Mouse (Mus musculus) regulatory T cell (primary cell): ENCODE results near the gene Rmdn2.

Source experiments
- in situ Hi-C: fragments of 300-600 bp; cut with MboI, MseI; formaldehyde crosslinking; loops from one replicate; pipeline ENCODE4 v1.15.1; 2025; ENCODE audit warnings: high pct_unique_total_duplicates

The Rmdn2 gene

DNA sequence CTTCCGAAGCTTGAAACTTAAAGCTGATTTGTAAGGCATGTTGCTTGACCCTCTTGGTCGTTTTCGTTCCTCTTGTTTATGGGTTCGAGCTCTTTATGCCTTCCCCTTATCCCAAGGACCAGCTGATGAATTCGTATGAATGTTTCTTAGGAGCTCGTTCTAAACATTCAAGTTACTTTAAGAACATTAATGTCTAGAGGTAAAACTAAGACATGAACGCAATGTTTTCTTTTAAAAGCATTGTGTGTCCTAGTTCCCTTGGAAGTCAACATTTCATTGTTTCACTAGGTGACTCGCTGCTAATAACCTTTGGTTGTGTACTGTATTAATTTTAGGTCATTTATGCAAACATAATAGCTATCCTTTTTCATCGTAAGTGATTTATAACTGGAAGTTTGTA, 4.2 kb downstream of the Rmdn2 start:
- in situ Hi-C loops = no loop called here

DNA sequence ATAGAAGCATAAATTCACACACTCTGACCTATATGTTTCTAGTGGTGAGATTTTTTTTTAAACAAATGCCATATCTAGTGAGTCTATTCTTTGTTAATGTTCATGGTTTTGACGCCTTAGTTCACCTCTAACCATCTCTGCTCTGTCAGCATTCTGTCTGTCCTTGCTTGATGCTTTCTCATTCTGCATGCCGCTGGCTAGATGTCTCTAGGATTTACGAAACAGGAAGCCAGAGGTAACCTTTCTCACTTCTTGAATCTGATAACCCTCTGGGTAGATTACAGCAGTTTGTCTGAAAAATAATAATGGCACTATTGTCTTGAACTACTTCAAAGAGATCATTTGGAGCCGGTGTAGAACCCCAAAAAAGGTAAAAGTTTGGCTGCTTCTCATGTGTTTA, 5.0 kb downstream of the Rmdn2 start:
- in situ Hi-C loops = no loop called here

DNA sequence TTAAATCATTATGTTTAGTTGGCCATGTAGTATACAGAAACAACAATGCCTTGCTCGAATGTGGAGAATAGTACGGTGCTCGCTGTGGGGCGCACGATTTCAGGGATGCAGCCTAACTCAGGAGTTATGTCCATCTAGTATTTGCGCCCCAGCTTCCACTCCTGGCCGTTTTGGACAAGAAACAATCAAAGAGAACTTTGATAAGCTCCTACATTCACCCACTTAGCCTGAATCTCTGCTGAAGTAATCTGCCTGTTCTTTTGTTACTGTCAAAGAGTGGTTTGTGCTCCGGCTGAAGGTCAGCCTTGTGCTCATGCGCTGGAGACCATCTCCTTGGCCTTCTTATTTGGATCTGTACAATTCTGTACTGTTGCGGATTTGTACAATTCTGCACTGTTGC, 6.8 kb downstream of the Rmdn2 start:
- in situ Hi-C loops = no loop called here

DNA sequence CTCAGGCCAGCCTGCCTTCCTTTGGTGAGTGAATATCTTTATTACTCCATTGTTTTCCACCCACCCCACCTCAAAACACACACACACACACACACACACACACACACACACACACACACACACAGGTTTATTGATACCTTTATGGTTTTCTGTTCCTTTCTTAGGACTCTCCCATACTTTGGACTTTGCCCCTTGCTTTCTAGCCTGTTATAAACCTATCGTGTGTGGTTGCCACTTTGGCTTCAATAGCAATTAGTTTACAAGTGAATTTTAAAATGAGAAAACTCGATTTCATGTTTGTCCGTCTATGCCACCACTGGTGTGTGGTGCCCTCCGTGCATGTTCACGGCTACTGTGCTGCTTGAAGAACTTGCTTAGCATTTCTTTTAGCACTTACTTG, 7.3 kb downstream of the Rmdn2 start:
- in situ Hi-C loops = no loop called here

DNA sequence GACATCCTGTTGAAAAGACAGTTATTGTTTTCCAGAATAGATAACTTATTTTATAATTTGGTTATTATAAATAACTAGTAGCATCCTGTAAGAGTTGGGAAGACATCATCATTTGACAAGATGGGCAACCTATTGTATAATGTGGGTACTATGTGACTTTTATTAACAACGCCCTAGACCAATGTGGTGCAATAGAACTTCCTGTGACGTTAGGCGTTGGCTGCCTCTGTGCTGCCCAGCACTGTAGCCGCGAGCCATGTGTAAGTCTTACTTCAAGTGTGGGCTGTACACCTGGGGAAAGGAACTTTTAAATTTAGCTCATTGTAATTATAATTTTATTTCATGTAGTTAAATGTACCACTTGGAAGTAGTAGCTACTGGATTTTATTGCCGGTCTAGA, 10.4 kb downstream of the Rmdn2 start:
- in situ Hi-C loops = no loop called here

DNA sequence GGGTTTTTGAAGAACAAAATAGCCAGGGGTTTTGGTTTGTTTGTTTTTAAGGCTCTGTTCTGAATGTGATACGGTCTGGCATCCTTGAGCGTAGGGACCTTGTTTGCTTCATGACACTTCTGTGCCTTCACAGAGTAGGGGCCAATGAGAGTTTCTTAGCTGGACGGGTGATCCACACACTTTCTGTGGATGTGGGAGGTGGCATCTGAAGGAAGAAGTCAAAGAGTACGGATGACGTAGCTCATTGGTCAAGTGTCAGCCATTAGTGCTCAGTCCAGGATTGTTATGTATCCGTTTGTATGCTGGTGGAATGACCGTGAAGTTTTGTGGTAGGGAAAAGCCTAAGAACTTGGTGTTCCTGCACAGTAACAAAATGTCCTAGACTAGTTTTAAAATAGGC, 10.9 kb downstream of the Rmdn2 start:
- in situ Hi-C loops = no loop called here

DNA sequence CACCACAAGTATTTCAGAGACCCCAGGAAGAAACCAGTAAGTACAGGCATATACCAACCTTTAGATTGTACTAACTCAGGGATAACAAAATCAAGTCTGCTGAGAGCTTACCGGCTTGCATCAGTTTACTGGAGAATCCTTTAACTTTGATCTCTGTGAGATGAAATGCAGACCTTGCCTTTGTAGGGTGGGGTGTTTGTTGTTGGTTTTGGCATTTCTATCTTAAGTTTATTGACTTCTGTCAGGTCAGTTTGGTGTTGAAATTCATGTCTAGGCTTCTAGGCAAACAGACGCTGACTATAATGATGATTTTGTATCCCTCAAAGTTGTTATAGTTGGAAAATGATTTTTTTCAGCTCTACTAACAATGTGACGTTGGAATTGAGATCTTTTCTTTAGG, 12.2 kb downstream of the Rmdn2 start:
- in situ Hi-C loops = no loop called here

DNA sequence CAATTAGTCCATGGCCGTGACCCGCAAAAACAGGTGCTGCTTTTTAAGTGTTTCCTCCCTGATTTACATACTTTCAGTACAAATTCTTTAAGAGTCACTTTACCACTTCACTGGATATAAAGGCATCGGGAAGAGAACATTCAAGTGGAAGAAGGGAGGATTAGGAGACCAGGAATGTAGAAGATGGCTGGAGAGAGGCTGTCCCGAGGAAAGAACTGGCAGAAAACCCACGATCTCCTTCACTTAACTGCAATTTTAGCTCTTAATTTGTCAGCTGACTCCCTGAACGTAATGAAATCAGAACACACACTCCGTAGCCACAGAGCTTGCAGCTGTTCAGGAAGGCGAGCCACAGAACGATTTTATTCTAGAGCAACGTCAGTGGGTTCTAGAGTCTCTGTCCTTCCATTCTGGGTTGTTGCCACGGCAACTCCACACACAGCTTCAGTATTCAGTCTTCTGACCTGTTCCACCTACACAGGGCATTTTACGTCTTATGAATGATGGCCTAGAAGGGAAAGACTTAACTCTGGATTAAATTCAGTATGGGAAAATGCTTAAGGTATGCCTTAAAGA, 14.7 kb downstream of the Rmdn2 start:
- in situ Hi-C loops = no loop called here

DNA sequence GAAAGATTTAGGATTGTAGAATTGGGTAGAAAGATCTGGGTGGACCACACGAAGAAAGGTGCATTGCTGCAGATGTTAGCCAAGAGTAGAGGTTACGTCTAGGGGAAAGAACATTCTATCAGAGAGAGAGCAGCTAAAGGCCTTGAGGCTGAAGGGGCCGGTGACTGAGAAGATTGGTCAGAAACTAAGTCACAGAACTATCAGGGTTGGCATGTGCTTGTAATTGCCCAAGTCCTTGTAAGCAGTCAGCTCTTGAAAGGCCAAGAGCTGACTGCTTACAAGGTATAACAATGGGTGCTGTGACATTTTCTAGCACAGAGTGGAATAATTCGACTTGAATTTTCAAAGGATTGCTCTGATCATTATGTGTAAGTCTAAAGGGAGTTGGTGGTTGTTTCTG, 38.2 kb downstream of the Rmdn2 start:
- in situ Hi-C loops = no loop called here

DNA sequence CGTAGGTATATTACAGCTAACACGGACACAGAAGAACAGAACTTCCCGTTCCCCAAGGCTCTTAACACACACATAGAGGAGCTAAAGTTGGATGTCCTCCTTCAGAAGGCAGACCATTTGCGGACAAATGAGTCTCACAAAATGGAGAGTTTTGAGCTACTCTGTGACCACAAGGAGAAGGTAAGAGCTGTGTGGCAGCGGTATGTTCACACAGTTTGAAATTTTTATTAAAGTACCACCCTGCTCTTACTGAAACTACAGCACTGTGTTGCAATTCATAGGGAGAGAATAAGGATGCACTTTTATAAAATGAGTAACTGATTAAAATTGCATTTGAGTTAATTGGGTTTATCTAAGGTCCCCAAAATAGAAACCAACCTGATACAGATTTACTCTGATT, 38.6 kb downstream of the Rmdn2 start:
- in situ Hi-C loops = no loop called here

DNA sequence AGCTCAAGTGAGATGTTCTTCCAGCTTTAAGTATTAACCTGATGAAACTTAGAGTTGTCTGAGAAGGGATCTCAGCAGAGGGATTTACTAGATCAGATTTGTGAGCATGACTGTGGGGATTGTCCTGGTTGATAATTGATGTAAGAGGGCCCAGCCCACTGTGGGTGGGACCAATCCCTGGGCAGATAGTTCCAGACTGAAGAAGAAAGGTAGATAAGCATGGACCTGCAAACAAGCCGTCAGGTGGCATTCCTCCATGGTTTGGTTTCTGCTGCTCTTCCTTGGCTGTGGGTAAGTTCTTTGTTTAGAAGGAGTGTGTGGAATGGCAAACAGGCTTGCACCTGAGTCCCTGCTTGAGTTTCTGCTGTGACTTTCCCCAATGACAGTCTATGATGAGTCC, 41.5 kb downstream of the Rmdn2 start:
- in situ Hi-C loops = no loop called here

DNA sequence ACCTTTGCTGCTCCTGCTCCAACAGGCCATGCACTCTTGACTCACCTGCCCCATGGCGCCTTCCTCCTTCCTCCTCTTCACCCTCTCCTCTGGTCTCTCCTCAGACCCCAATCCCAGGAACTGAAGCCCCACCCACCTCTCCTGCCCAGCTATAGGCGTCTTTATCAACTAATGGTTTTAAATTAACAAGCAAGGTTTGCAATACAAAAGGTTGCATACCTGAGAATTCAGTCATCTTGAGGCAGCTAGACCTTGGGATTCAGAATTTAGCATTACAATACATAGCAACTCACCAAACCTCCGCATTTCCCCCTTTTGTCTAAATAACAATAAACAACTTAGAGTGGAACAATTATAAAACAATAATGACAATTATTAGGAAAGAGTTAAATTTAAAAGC, 42.5 kb downstream of the Rmdn2 start:
- in situ Hi-C loops = no loop called here

DNA sequence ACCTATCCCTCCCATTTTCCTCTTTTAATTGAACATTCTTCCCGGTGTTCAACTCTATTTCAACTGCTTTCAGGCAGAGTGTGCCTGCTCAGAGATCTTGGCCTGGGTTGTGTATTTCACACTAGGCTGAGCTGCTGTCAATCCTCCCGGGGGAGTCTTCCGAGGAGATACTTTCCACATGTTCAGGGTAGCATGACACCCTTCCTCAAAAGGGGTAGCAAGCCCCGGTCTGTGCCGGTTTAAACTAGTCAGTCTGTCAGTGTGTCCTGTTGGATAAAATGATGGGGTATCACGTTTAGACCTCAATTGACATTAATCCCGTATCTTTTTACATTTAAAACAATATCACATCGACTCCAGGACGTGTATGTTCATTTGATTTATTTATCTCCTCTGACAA, 46.1 kb downstream of the Rmdn2 start:
- in situ Hi-C loops = no loop called here

DNA sequence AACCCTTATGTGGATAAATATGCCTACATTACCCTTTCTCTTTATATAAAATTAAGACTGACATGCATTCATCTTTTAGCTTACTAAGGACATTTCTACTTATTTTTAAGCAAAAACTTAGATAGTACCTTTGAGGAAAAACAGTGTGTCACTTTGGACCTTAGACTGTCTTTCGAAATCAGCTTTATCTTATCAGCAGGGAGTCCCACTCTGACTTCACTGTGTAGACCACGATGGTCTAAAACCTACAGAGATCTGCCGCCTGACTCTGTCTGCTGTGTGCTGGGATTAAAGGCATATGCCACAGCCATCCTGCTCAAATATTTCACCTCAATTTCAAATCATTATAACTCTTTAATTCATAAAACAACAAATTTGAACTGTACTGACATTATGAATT, 46.8 kb downstream of the Rmdn2 start:
- in situ Hi-C loops = no loop called here

DNA sequence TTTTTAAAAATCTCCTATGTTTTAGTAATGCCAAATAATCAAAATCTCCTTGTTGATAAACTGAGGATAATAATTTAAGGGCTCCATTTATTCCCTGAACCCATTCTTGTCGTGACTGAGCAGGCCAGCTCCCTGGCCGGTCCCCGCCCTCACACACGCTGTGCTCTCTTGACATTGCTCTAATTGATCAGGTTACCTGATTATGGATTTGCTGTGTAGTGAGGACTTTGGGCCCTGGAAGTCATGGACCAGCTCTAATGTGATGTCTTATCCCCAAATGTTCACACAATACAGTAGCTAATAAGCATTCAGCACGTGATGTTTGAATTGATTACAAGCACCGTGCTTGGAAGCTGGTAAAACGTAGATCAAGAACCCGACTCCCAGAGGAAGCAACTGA, 47.2 kb downstream of the Rmdn2 start:
- in situ Hi-C loops = no loop called here

DNA sequence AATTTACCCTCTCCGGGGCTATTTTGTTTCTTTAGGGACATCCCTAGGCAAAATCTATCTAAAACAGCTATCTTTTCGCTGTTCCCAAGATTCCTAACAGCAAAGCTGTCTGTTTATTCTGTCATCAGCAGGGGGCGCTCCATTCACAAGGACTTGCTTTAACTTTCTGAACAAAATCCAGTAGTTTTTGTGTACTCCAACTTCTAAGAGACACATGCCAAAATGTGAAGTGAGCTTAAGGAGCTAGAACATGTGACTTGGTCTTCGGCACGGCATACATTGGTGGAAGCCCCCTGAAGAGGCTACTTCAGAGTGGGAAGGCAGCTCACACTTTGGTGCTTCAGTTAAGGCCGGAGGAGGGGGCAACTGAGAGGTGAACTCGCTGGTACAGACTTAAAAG, 49.7 kb downstream of the Rmdn2 start:
- in situ Hi-C loops = loop anchor here (5.0 kb wide), 1 partner anchor 176 kb away; no protein-coding TSS in a partner anchor

DNA sequence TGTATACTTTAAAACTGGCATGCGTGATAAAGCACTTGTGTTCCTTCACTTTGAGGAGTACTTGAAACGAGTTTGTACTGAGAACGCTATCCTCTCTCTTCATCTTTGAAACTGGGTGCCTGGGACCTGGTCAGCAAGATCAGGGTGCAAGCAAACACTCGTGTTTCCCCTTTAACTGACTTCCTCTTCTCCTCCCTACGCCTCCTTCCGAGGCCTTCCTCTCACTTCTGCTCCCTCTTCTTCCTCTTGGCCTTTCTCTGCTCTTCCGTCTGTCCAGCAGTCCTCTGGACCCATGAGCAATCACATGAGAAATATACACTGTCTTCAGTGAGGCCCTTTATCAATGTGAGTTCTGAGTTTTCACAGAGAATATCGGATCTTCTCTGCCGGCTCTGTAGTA, 50.2 kb downstream of the Rmdn2 start:
- in situ Hi-C loops = loop anchor here (5.0 kb wide), 1 partner anchor 175 kb away; no protein-coding TSS in a partner anchor

DNA sequence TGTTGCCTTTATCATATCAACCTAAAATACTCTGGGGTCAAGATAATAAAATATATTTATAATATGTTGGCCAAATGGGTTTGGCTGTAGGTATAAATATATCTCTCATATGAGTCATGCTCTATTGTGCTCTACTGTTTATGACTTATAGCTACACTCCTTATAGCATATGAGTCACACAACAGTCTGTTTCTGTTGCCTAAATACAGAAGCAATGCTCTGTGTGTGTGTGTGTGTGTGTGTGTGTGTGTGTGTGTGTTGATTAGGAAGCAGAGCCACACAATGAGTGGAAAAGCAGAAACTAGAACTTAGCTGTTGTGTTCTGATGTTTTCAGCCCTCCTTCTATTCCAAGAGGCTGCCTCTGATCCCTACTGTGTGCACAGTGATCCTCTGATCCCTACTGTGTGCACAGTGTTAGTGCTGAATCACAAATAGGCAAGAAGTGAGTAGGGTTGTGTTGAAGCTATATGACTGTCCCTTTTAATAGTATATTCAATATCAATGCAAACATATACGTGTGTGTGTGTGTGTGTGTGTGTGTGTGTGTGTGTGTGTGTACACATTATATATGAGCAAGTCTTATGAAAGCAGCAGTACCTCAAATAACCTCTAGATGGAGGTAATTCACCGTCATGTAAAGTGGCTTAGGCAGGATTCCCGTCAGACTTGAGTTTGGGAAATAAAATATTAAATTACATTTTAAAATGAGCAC, 51.9 kb downstream of the Rmdn2 start:
- in situ Hi-C loops = loop anchor here (5.0 kb wide), 1 partner anchor 174 kb away; no protein-coding TSS in a partner anchor

DNA sequence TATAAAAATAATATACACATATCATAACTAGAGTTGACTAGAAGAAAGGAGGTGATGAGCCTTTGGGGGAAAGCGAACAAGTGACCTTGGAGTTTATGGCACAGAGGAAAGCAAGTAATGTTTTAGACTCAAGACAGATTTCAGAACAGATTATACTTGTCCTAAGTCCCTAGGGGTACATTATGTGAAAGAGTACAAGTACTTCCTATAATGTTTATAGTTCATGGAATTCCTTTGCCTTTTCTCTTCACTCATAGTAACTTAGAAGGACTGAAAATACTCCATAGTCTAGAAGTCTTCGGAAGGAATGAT, 52.4 kb downstream of the Rmdn2 start:
- in situ Hi-C loops = loop anchor here (5.0 kb wide), 1 partner anchor 173 kb away; no protein-coding TSS in a partner anchor

DNA sequence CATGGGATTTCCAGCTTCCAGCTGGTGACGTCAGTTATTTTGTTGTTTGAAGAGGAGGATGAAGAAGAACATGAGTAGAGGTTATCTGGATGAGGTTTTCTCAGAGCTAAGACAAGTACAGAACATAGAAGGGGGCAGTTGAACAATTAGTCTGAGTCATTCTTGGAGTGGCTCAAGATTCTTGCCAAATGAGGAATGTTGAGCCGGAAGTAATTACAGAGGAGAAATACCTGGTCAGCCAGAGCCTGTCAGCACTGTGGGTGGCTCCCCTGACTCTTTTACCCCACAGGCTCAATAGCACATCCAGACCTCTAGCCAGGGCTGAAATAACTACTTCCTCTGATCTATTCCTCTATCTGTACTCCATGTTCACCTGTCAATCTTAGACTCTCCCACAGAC, 59.2 kb downstream of the Rmdn2 start:
- in situ Hi-C loops = no loop called here

DNA sequence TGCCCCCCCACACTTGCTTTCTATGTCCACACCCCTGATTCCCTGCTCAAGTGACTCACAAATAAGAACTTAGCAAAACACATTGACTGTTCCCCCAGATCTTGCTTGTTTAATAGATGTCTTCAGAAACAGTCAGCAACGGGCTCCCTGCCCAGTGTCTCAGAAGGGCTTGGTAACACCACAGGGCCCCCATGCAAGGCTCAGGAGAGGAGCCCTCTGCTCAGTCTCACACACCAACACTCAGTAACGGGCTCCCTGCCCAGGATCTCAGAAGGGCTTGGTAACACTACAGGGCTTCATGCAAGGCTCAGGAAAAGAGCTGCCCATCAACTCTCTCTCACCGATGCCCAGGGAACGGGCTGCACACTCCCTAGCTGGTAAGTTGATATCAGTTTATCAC, 83.4 kb downstream of the Rmdn2 start:
- in situ Hi-C loops = no loop called here

DNA sequence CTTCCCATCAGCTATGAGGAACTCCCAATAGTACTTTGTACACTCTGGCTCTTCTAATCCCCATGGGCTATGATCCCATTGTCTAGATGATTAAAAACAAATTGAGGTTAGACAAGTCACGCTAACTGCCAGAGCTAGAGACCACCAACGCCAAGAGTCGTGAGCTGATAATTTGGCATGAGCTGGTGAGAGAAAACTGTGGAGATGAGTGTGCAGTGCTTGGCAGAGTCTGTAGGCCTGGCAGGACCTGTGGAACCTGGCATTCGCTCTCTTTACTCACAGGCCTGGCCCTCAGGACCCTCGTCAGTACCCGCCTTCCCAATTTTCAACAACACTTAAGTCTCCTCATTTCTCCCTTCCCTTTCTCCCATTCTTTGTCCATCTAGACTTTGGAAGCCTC, 83.9 kb downstream of the Rmdn2 start:
- in situ Hi-C loops = no loop called here

DNA sequence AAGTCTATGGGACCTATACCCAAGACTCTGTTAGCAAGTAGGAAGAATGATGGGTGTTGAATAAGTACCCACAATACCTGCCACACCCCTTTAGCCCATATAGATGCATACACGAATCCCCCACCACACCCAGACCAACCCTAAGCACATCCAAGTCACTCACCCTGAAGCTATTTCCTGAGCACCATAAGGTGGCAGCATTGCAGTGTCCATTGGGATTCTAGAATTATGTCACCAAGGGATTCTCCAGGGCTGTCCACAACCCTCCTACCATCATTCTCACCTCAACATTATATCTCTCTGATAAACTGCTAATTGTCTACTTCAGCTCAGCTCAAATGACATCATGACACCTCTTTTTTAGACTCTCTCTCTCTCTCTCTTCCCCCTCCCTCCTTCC, 87.5 kb downstream of the Rmdn2 start:
- in situ Hi-C loops = no loop called here

DNA sequence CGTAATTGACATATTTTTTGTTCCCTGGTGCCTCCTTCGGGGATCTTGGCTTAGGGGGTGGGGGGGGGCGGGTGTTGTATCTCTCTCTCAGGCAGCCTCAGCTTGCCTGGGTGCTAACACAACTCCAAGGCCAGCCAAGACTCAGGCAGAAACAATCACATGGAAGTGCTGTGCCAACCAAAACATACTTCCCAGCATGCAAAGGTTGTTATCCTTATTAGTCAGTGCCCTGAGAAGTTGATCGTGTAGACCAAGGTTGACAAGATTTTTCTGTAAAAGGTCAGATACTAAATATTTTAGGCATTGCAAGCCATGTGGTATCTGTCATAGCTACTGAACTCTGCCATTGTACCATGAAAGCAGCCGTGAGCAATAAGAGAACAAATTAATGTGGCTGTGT, 89.2 kb downstream of the Rmdn2 start:
- in situ Hi-C loops = loop anchor here (25.0 kb wide), 1 partner anchor 486 kb away; no protein-coding TSS in a partner anchor
